Mouse (Mus musculus) spleen, adult 2 months (tissue): ENCODE data around the gene Cacna1g.

ENCODE experiments used
- CTCF ChIP-seq: fragments of 200-500 bp; IDR thresholded peaks from 2 replicates; pipeline ENCODE4 v1.5.1; 2011; ENCODE audit warnings: mild to moderate bottlenecking, inconsistent platforms; ENCODE audit not compliant: insufficient read depth, insufficient read length, insufficient replicate concordance; ENCODE audit errors: extremely low read depth
- POLR2A ChIP-seq: fragments of 200-500 bp; IDR thresholded peaks from 2 replicates; pipeline ENCODE4 v1.6.1; 2011; ENCODE audit warnings: low read depth, low read length, inconsistent platforms

GRCm38 (mm10) chr11:94379736-94380135, 94.3 kb downstream of the Cacna1g start:
- TF ChIP-seq POLR2A (no peak), CTCF (no peak)
